Mouse (Mus musculus) B cell, adult (primary cell): ENCODE measurements around the gene Il34. TPM values are rescaled to one million over a fixed set of nuclear protein-coding genes. Genes with fewer than 3 reads are reported as not detected.

Experiments
- total RNA-seq: library from RNA; stranded (reverse); gene quantifications from 4 replicates; pipeline ENCODE4 v1.2.4, GENCODE M21; 2023; ENCODE audit not compliant: inconsistent age

Il34 gene
- not detected in 4 replicates for total RNA-seq

GRCm38 (mm10) chr8:110805669-110806068 is at the start of gene Il34:
TSS of gene Il34 (minus strand) at chr8:110805924.

GRCm38 (mm10) chr8:110846405-110847170 is 40.9 kb upstream of the Il34 start, which contains the start of the genes Cog4 and Sf3b3:
TSS of gene Cog4 (plus strand) at chr8:110846600.
TSS of gene Sf3b3 (minus strand) at chr8:110846787.

GRCm38 (mm10) chr8:110720685-110721598 is 84.8 kb downstream of the Il34 start, which contains the start of gene Mtss1l:
TSS of gene Mtss1l (plus strand) at chr8:110721476.

Other genes starting within 250 kb of the Il34 start
- gene Vac14, start 187.3 kb downstream of the Il34 start, total RNA-seq, result 56.8 to 64.7 TPM (median 60.9 TPM) in 4 replicates
- 2.1 to 5.0 TPM (median 3.6 TPM) in 4 replicates for gene Mtss1l, start 84.4 kb downstream of the Il34 start, total RNA-seq
- gene Cog4, start 40.7 kb upstream of the Il34 start, total RNA-seq, result 58.3 to 72.9 TPM (median 65.8 TPM) in 4 replicates
- gene Sf3b3, start 40.9 kb upstream of the Il34 start, total RNA-seq, result 185 to 189 TPM (median 186 TPM) in 4 replicates
- gene Fuk, start 96.6 kb upstream of the Il34 start, total RNA-seq, result 14.7 to 19.4 TPM (median 15.3 TPM) in 4 replicates
- 23.5 to 28.3 TPM (median 25.2 TPM) in 4 replicates for gene St3gal2, start 114.0 kb upstream of the Il34 start, total RNA-seq
- 66.6 to 80.9 TPM (median 72.9 TPM) in 4 replicates for gene Ddx19a, start 191.9 kb upstream of the Il34 start, total RNA-seq
- gene Ddx19b, start 225.8 kb upstream of the Il34 start, total RNA-seq, result 18.4 to 21.5 TPM (median 20.9 TPM) in 4 replicates
- 42.3 to 53.4 TPM (median 49.3 TPM) in 4 replicates for gene Aars, start 227.2 kb upstream of the Il34 start, total RNA-seq